Mouse (Mus musculus) heart, embryonic 14.5 days (tissue): Measurements from ENCODE around the gene Lrrc37a. TPM values are rescaled to one million over a fixed set of nuclear protein-coding genes. Genes with fewer than 3 reads are reported as not detected.

ENCODE experiments used
- polyA plus RNA-seq: library from polyadenylated mRNA; unstranded; fragments of >200 nt; fragmentation: Nextera tagmentation; extraction: Ambion mirVana; gene quantifications from 2 replicates; pipeline ENCODE4 v1.2.1, GENCODE M21; 2014

The Lrrc37a gene
- polyA plus RNA-seq, 1 experiment from 2014 or later = not detected

Other genes starting within 250 kb of the Lrrc37a start
- gene Map3k14, start 237.1 kb downstream of the Lrrc37a start, polyA plus RNA-seq = 1.3 and 1.5 TPM in 2 replicates
- 5.6 and 6.5 TPM in 2 replicates for gene Arhgap27, start 140.9 kb downstream of the Lrrc37a start, polyA plus RNA-seq
- 6.3 and 6.5 TPM in 2 replicates for gene Plekhm1, start 91.9 kb downstream of the Lrrc37a start, polyA plus RNA-seq
- gene Gm884, start 116.5 kb upstream of the Lrrc37a start, polyA plus RNA-seq = not detected in 2 replicates
- gene Lyzl6, start 134.3 kb upstream of the Lrrc37a start, polyA plus RNA-seq = not detected in 2 replicates
- not detected in 2 replicates for gene Rprml, start 145.0 kb upstream of the Lrrc37a start, polyA plus RNA-seq
- 60.4 and 63.5 TPM in 2 replicates for gene Gosr2, start 193.3 kb upstream of the Lrrc37a start, polyA plus RNA-seq
- gene Wnt9b, start 245.2 kb upstream of the Lrrc37a start, polyA plus RNA-seq = 0.45 and 0.65 TPM in 2 replicates